Comparison of ENCODE assay signal across 8 mouse cellular contexts in the genomic region with DNA sequence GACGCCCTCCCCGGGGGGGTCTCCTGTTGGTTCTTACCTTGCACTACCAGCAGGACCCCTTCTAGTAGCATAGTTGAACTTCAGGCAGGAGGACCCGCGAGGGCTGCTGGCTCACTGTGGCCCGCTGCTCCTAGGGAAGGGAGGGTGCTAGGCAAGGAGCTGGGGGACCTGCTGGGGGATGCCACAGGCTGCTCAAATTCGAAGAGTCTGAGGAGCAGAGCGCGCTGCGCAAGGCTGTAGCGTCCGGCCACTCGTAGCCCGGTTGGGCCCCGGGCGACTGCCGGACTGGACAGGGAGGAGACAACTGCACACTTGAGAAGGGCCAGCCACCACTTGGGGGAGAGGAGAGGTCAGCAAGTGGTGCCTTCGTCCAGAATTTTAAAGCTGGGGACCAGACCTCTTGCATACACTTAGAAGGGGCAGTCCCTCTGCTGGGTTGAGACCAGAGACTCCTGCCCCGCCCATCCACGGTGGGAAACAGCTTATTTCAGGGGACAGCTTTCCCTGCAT. TPM values are rescaled to one million over a fixed set of nuclear protein-coding genes. Genes with fewer than 3 reads are reported as not detected.
DNase-seq lines count a peak whose midpoint lies in the region; ATAC-seq lines count a peak whose summit lies in the region.

A gene (minus strand): TSS at position 455 of the 510 bp plus-strand sequence.

- peaks cover 6% of the 10 kb centered on the region; the same call in 1 of the 2 replicates for H3K9me3 ChIP-seq in kidney, embryonic 15.5 days (replicated peaks)

- H3K36me3 ChIP-seq in kidney, embryonic 15.5 days: no peaks in the 10 kb centered on the region

- H3K27ac ChIP-seq in kidney, embryonic 15.5 days: no peak within 1 kb of the TSS

- peak within 1 kb of the TSS; percentile 97 for H3K4me2 ChIP-seq in kidney, embryonic 15.5 days

- DNase-seq in thymus, postnatal 14 days: peak; percentile 7
- DNase-seq in thymus, postnatal 0 days (ENCODE audit: low spot score): no peak
- peak; percentile 30 for DNase-seq in cerebellum, adult 8-10 months
- peak; percentile 51 for DNase-seq in gastrocnemius, postnatal 10 days
- DNase-seq in lung, postnatal 10 days: peak; percentile 45
- DNase-seq in ovary, postnatal 10 days (ENCODE audit: low spot score): peak; percentile 6
- DNase-seq in layer of hippocampus, adult 9-11 months: no peak

- ATAC-seq in kidney, embryonic 15.5 days (replicated peaks; ENCODE audit: low FRiP score): peak; percentile 78

- 3% methylated on average over 19 of the region's 19 CpGs for WGBS in kidney, embryonic 15.5 days

- H3K27me3 ChIP-seq in kidney, embryonic 15.5 days: 0 out of 2 replicates have a peak, but pooled peaks cover 10% of the 10 kb centered on the region

- peaks cover 25% of the 10 kb centered on the region for H3K4me1 ChIP-seq in kidney, embryonic 15.5 days

- H3K9ac ChIP-seq in kidney, embryonic 15.5 days: peak within 1 kb of the TSS; percentile 37

- peak within 1 kb of the TSS; percentile 51 for H3K4me3 ChIP-seq in kidney, embryonic 15.5 days (replicated peaks)

RNA-seq across cellular contexts. Expression of the gene that starts here (rescaled TPM):
- polyA plus RNA-seq in thymus, postnatal 0 days (2015; fragmentation: Nextera tagmentation; extraction: Ambion mirVana): 0.07 and 0.17 TPM in 2 replicates
- total RNA-seq in gastrocnemius, postnatal 10 days (2021): 1 to 10 TPM; 2.3 to 5.3 TPM
- polyA plus RNA-seq in kidney, embryonic 15.5 days (2015; fragmentation: Nextera tagmentation; extraction: Ambion mirVana): 0.93 and 2.2 TPM in 2 replicates

Comparison
In these comparisons a context has a peak if more than half of its experiments do, and no peak if none do; other contexts are left out.
1. DNase-seq: peak in thymus, postnatal 14 days (single experiment), cerebellum, adult 8-10 months (single experiment), gastrocnemius, postnatal 10 days (single experiment), lung, postnatal 10 days (single experiment) and ovary, postnatal 10 days (single experiment); none in thymus, postnatal 0 days (single experiment) and layer of hippocampus, adult 9-11 months (single experiment).